Mouse (Mus musculus): Measurements from ENCODE around the gene Ranbp17.

Ranbp17 gene

GRCm38 (mm10) chr11:33232056-33232455 lies 281.5 kb downstream of the Ranbp17 start:
- no peak for DNase-seq (ENCODE audit: low spot score)

- DNase-seq (ENCODE audit: low spot score) = no peak
Measured at GRCm38 (mm10) chr11:33228186-33228585, 285.4 kb downstream of the Ranbp17 start.

GRCm38 (mm10) chr11:33226516-33226915 lies 287.0 kb downstream of the Ranbp17 start:
- DNase-seq (ENCODE audit: low spot score) = no peak

GRCm38 (mm10) chr11:33221566-33222365 lies 291.8 kb downstream of the Ranbp17 start:
- DNase-seq (ENCODE audit: low spot score) = no peak

- no peak for DNase-seq (ENCODE audit: low spot score)
Measured at GRCm38 (mm10) chr11:33220763-33221162, 292.8 kb downstream of the Ranbp17 start.

GRCm38 (mm10) chr11:33217384-33218079 lies 296.0 kb downstream of the Ranbp17 start:
- DNase-seq (ENCODE audit: low spot score) = no peak

GRCm38 (mm10) chr11:33207411-33207810 lies 306.1 kb downstream of the Ranbp17 start:
- DNase-seq (ENCODE audit: low spot score) = no peak

GRCm38 (mm10) chr11:33204966-33205365 lies 308.6 kb downstream of the Ranbp17 start:
- no peak for DNase-seq (ENCODE audit: low spot score)

- no peak for DNase-seq (ENCODE audit: low spot score)
Measured at GRCm38 (mm10) chr11:33204329-33204705, 309.2 kb downstream of the Ranbp17 start.

- DNase-seq (ENCODE audit: low spot score) = no peak
Measured at GRCm38 (mm10) chr11:33203383-33204328, 309.9 kb downstream of the Ranbp17 start, which contains the start of gene Tlx3. TSS of gene Tlx3 (minus strand) at chr11:33203589.

- no peak for DNase-seq (ENCODE audit: low spot score)
Measured at GRCm38 (mm10) chr11:33202972-33203371, 310.6 kb downstream of the Ranbp17 start.

GRCm38 (mm10) chr11:33202296-33202695 lies 311.2 kb downstream of the Ranbp17 start:
- no peak for DNase-seq (ENCODE audit: low spot score)

- no peak for DNase-seq (ENCODE audit: low spot score)
Measured at GRCm38 (mm10) chr11:33201626-33202010, 311.9 kb downstream of the Ranbp17 start.

GRCm38 (mm10) chr11:33200764-33201625 lies 312.6 kb downstream of the Ranbp17 start:
- DNase-seq (ENCODE audit: low spot score) = no peak

GRCm38 (mm10) chr11:33199906-33200763 lies 313.4 kb downstream of the Ranbp17 start:
- no peak for DNase-seq (ENCODE audit: low spot score)

GRCm38 (mm10) chr11:33199117-33199514 lies 314.4 kb downstream of the Ranbp17 start:
- DNase-seq (ENCODE audit: low spot score) = no peak

- DNase-seq (ENCODE audit: low spot score) = no peak
Measured at GRCm38 (mm10) chr11:33198351-33199116, 315.0 kb downstream of the Ranbp17 start.

GRCm38 (mm10) chr11:33197673-33198072 lies 315.9 kb downstream of the Ranbp17 start:
- no peak for DNase-seq (ENCODE audit: low spot score)

- DNase-seq (ENCODE audit: low spot score) = no peak
Measured at GRCm38 (mm10) chr11:33197133-33197514, 316.4 kb downstream of the Ranbp17 start.
